Mouse (Mus musculus) midbrain, embryonic 12.5 days (tissue): Measurements from ENCODE around the gene Gcm1. TPM values are rescaled to one million over a fixed set of nuclear protein-coding genes. Genes with fewer than 3 reads are reported as not detected.
"Not testable (repeated sequence)": the region's sequence is repeated elsewhere in the genome, so short reads cannot be mapped to it uniquely, and the experiment has no call there.

Experiments
- ATAC-seq: fragments of 200-750 bp; cut with Nextera tagmentation; 2 replicates; pipeline ENCODE4 v1.8.0; 2017; ENCODE audit warnings: low read depth, moderate TSS enrichment, moderate library complexity; ENCODE audit not compliant: low FRiP score
- H3K27ac ChIP-seq: fragments of 300-500 bp; sonication (generic); replicated peaks from 2 replicates; pipeline ENCODE4 v1.5.1; 2016; ENCODE audit warnings: mild to moderate bottlenecking
- H3K27me3 ChIP-seq: fragments of 300-500 bp; sonication (generic); 2 replicates; pipeline ENCODE4 v1.6.1; 2016; ENCODE audit warnings: mild to moderate bottlenecking
- H3K36me3 ChIP-seq: fragments of 300-500 bp; sonication (generic); 2 replicates; pipeline ENCODE4 v1.6.1; 2016
- H3K4me1 ChIP-seq: fragments of 300-500 bp; sonication (generic); 2 replicates; pipeline ENCODE4 v1.6.1; 2016
- H3K4me2 ChIP-seq: fragments of 300-500 bp; sonication (generic); replicated peaks from 2 replicates; pipeline ENCODE4 v1.6.1; 2016; ENCODE audit warnings: mild to moderate bottlenecking, moderate library complexity
- H3K4me3 ChIP-seq: fragments of 300-500 bp; sonication (generic); 2 replicates; pipeline ENCODE4 v1.5.1; 2016; ENCODE audit warnings: mild to moderate bottlenecking
- H3K9ac ChIP-seq: fragments of 300-500 bp; sonication (generic); replicated peaks from 2 replicates; pipeline ENCODE4 v1.6.1; 2016; ENCODE audit warnings: mild to moderate bottlenecking, moderate library complexity
- H3K9me3 ChIP-seq: fragments of 300-500 bp; sonication (generic); 2 replicates; pipeline ENCODE4 v1.6.1; 2016; ENCODE audit warnings: mild to moderate bottlenecking
- WGBS: fragments of 180-500 bp; shearing (Covaris S2); methylation state at CpG from one replicate; pipeline ENCODE4 v1.1.7; 2016; 5-methylcytosine and 5-hydroxymethylcytosine counted together
- polyA plus RNA-seq: library from polyadenylated mRNA; unstranded; fragments of >200 nt; fragmentation: Nextera tagmentation; extraction: Ambion mirVana; gene quantifications from 2 replicates; pipeline ENCODE4 v1.2.1, GENCODE M21; 2016

Gene Gcm1
- polyA plus RNA-seq, 1 experiment from 2014 or later, result 0.14 TPM

DNA sequence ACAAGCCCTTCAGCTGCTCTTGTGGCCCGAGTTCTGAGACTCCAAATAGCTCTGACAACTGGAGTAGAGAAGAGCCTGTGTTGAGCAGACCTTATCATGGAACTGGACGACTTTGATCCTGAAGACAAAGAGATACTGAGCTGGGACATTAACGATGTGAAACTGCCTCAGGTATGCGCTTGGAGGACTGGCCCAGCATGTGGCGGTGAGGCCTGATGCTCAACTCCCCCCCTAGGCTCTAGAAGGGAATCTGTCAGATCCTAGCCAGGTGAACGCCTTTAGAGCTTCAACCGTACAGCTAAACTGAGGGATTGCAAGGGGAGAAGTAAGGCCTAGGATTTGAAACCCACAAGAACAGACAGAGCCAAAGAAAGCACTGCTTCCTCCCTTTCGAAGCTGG, 2.1 kb downstream of the Gcm1 start:
- no peak overlapping the region for H3K4me2 ChIP-seq
- WGBS, result 78% methylated on average over 8 of the region's 8 CpGs
- no peak for ATAC-seq
- H3K9ac ChIP-seq, result no peak overlapping the region
- no peak overlapping the region for H3K27ac ChIP-seq
- no peaks in the 10 kb centered on the region for H3K9me3 ChIP-seq
- H3K4me1 ChIP-seq, result no peaks in the 10 kb centered on the region
- no peaks in the 10 kb centered on the region for H3K27me3 ChIP-seq
- H3K36me3 ChIP-seq, result no peaks in the 10 kb centered on the region
- H3K4me3 ChIP-seq, result no peak overlapping the region

DNA sequence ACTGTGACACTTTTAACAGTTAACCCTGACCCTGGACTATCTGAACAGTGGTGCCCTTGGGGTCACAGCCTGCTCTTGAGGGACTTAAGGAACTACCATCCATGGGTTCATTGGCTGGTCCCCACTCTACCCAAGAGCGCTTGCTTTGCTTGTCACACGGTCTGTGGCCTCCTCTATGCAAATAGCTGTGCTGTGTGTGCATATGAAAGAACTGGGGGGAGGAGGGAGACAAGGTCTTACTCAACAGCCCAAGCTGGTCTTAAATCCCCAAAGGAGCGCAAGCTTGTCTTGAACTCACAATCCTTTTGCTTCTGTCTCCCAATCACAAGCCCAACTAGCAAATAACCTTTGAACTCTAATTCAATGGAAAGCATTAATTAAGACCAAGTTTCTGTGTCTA, 2.6 kb downstream of the Gcm1 start:
- Histone ChIP-seq H3K36me3 (no peaks in the 10 kb centered on the region), H3K4me1 (no peaks in the 10 kb centered on the region), H3K9ac (no peak overlapping the region), H3K4me2 (no peak overlapping the region), H3K4me3 (no peak overlapping the region), H3K9me3 (no peaks in the 10 kb centered on the region), H3K27me3 (no peaks in the 10 kb centered on the region), H3K27ac (no peak overlapping the region)
- WGBS, result 78% methylated on average over 3 of the region's 3 CpGs
- ATAC-seq, result no peak

DNA sequence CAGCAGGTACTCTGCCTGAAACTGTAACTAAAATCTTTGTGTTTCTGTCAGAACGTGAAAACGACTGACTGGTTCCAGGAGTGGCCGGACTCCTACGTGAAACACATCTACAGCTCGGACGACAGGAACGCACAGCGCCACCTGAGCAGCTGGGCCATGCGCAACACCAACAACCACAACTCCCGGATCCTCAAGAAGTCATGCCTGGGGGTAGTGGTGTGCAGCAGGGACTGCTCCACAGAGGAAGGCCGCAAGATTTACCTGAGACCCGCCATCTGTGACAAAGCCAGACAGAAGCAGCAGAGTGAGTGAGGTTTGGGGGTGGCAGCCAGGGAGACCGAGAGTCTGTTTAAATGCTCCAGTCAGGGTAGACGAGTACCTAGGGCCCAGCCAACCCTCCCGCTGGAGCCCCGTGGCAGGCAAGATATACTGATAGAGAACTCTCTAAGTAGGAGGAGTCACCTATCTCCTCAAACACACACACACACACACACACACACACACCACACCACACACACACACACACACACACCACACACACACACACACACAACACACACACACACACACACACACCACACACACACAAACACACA, 7.9 kb downstream of the Gcm1 start:
- Histone ChIP-seq H3K9me3 (no peaks in the 10 kb centered on the region), H3K4me3 (no peak overlapping the region), H3K9ac (no peak overlapping the region), H3K27ac (no peak overlapping the region), H3K4me2 (no peak overlapping the region), H3K27me3 (no peaks in the 10 kb centered on the region), H3K36me3 (no peaks in the 10 kb centered on the region), H3K4me1 (no peaks in the 10 kb centered on the region)
- 89% methylated on average over 16 of the region's 16 CpGs for WGBS
- ATAC-seq, result no peak

DNA sequence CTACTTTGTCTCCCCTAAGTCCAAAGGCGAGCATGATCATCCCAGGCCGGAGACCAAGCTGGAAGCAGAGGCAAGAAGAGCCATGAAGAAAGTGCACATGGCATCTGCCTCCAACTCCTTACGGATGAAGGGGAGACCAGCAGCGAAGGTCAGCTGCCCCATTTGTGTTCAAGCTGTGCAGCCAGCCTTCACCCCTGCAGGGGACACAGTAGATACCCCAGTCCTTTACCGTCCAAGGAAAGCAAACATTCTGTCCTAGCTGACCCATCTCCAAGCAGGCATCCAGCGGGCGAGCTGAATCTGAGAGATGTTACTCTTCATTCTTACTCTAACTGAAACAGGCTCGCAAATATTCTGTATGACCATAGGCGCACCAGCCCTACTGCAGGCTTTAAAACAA, 10.7 kb downstream of the Gcm1 start:
- no peak overlapping the region for H3K27ac ChIP-seq
- ATAC-seq, result no peak
- no peaks in the 10 kb centered on the region for H3K36me3 ChIP-seq
- H3K9me3 ChIP-seq, result no peaks in the 10 kb centered on the region
- no peak overlapping the region for H3K4me2 ChIP-seq
- no peak overlapping the region for H3K4me3 ChIP-seq
- 78% methylated on average over 9 of the region's 9 CpGs for WGBS
- H3K4me1 ChIP-seq, result no peaks in the 10 kb centered on the region
- no peak overlapping the region for H3K9ac ChIP-seq
- H3K27me3 ChIP-seq, result no peaks in the 10 kb centered on the region

DNA sequence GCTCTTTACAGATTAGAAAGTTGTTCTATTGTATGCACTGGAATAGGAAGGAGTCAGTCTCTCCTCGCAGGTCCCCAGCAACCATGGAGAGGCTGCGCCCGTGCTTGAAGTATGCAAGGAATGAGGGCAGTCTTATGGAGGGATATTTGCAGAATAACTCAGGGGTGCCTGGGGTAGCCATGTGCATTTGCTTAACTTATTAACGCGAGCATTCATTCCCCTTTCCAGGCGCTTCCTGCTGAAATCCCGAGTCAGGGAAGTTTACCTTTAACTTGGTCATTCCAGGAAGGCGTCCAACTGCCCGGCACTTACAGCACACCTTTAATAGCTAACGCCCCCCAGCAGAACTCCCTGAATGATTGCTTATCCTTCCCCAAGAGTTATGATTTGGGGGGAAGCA, 12.4 kb downstream of the Gcm1 start:
- H3K36me3 ChIP-seq, result no peaks in the 10 kb centered on the region
- no peaks in the 10 kb centered on the region for H3K9me3 ChIP-seq
- ATAC-seq, result no peak
- H3K9ac ChIP-seq, result no peak overlapping the region
- 72% methylated on average over 10 of the region's 10 CpGs for WGBS
- H3K27ac ChIP-seq, result no peak overlapping the region
- no peaks in the 10 kb centered on the region for H3K27me3 ChIP-seq
- no peaks in the 10 kb centered on the region for H3K4me1 ChIP-seq
- no peak overlapping the region for H3K4me3 ChIP-seq
- H3K4me2 ChIP-seq, result no peak overlapping the region

DNA sequence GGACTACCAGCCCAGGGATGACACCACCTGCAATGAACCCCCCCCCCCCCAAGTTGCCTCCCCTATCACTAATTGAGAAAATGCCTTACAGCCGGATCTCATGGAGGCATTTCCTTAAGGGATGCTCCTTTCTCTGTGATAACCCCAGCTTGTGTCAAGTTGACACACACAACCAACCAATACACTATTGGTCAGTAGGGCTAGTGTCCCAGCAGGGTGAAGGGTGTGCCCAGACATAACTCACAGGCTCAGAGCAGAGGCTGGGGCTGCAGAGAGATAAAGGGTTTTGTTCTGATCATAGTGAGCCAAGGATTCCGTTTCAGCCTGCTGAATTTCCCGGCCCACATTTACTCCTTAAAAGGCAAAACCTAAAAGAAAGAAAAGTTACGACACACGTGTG, 18.8 kb downstream of the Gcm1 start:
- ATAC-seq, result no peak
- WGBS, result 79% methylated on average over 5 of the region's 5 CpGs
- Histone ChIP-seq H3K4me3 (no peak overlapping the region), H3K4me1 (no peaks in the 10 kb centered on the region), H3K36me3 (no peaks in the 10 kb centered on the region), H3K4me2 (no peak overlapping the region), H3K9ac (no peak overlapping the region), H3K9me3 (no peaks in the 10 kb centered on the region), H3K27ac (no peak overlapping the region), H3K27me3 (no peaks in the 10 kb centered on the region)

DNA sequence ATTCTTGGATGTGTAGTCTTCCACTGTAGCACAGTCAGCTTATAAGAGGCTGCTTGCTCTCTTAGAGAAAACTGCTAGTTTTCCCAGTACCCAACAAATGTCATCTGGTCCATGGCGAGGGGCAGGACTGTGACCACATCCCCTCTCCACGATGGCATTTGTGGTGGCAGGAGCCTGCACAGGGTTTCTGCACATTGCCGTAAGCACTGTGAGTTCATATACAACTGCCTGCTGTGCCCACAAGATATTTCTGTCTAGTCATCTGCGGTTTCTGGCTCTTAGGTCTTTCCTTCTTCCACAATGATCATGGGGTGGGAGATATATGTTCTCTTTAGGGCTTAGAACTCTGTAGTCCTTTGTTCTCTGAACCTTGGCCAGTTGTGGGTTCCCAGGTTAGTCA, 19.9 kb downstream of the Gcm1 start:
- H3K4me3 ChIP-seq, result no peak overlapping the region

DNA sequence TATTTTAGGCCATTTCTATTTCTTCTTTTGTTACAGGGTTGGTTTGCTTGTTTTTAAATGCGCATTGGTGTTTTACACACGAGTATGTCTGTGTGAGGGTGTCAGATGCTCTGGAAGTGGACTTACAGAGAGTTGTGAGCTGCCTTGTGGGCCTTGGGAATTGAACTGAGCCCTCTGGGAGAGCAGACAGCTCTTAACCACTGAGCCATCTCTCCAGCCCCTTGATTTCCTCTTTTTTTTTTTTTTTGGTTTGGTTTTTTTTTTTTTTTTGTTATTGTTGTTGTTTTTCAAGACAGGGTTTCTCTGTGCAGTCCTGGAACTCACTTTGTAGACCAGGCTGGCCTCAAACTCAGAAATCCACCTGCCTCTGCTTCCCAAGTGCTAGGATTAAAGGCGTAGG, 21.6 kb downstream of the Gcm1 start:
- WGBS, result 80% methylated on average over 3 of the region's 3 CpGs
- H3K9ac ChIP-seq, H3K9me3 ChIP-seq, H3K4me2 ChIP-seq, H3K27me3 ChIP-seq, ATAC-seq, H3K36me3 ChIP-seq, H3K4me1 ChIP-seq, H3K4me3 ChIP-seq, H3K27ac ChIP-seq: not testable (repeated sequence)

More for the DNA sequence above, 19.9 kb downstream of the Gcm1 start:
- H3K36me3 ChIP-seq, result no peaks in the 10 kb centered on the region
- H3K27ac ChIP-seq, result no peak overlapping the region
- WGBS, result 91% methylated on average over 4 of the region's 4 CpGs
- no peaks in the 10 kb centered on the region for H3K4me1 ChIP-seq
- no peak overlapping the region for H3K9ac ChIP-seq
- H3K9me3 ChIP-seq, result no peaks in the 10 kb centered on the region
- H3K4me2 ChIP-seq, result no peak overlapping the region
- no peak for ATAC-seq
- H3K27me3 ChIP-seq, result no peaks in the 10 kb centered on the region

DNA sequence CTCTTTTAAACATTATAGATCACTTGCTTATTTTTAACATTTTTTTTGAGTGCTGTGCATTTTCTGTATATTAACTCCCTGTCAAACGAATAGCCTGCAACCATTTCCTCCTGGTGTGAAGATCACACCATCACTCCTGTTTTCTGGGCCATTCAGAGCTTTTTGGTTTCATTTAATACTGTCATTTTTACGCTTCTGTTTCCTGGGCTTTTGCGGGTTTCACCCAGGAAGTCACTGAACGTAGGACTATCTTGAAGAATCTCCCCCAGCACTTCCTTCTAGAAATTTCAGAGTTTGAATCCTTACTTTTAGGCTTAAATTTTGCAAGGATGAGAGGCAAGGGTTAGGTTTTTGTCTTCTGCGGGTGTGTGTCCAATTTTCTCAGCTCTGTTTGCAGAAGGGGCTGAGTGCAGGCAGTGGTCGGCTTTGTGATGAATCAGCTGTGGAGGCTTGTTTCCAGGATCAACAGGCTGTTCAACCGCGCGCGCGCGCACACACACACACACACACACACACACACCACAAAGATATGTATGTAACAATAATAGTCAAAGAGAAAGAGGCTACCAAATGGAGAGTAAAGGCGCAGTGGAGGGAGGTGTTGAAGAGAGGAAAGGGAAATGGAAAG, 22.1 kb downstream of the Gcm1 start:
- no peak for ATAC-seq
- H3K4me2 ChIP-seq, result no peak overlapping the region
- H3K9me3 ChIP-seq, result no peaks in the 10 kb centered on the region
- H3K9ac ChIP-seq, result no peak overlapping the region
- WGBS, result 93% methylated on average over 13 of the region's 13 CpGs
- no peaks in the 10 kb centered on the region for H3K36me3 ChIP-seq
- no peaks in the 10 kb centered on the region for H3K27me3 ChIP-seq
- no peak overlapping the region for H3K4me3 ChIP-seq
- no peak overlapping the region for H3K27ac ChIP-seq
- H3K4me1 ChIP-seq, result no peaks in the 10 kb centered on the region

DNA sequence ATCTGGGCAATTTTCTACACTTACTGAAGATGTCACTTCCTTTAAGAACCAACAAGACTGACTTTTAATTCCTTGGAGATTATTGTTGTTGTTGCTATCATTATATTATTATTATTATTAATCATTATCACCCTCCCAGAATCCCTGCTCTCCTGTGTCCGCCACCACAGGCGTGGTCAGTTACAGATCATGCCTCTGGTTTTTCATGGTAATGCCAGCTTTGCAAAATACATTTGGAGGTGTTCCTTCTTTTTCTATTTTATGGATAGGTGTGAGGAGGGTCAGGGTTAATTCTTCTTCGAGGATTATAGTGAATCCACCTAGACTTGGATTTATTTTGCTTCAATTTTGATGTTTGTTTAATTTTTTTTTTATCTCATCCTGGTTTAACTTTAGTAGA, 23.5 kb downstream of the Gcm1 start:
- H3K27me3 ChIP-seq, result no peaks in the 10 kb centered on the region
- no peaks in the 10 kb centered on the region for H3K9me3 ChIP-seq
- H3K4me2 ChIP-seq, result no peak overlapping the region
- H3K4me3 ChIP-seq, result no peak overlapping the region
- H3K36me3 ChIP-seq, result no peaks in the 10 kb centered on the region
- H3K27ac ChIP-seq, result no peak overlapping the region
- no peak overlapping the region for H3K9ac ChIP-seq
- 83% methylated on average over 3 of the region's 3 CpGs for WGBS
- ATAC-seq, result no peak
- no peaks in the 10 kb centered on the region for H3K4me1 ChIP-seq

DNA sequence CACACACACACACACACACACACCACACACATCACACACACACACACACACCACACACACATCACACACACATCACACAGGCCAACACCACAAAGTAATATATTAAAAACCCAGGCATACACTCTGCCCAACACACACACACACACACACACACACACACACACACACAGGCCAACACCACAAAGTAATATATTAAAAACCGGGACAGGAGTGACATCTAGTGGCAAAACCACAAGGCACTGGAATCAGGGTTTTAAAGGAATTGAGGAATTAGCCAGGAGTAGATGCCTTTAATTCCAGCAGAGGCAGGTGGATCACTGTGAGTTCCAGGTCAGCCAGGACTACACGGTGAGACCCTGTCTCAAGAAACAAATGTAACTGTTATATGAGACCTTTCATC, 26.5 kb downstream of the Gcm1 start:
- Histone ChIP-seq H3K27me3 (no peaks in the 10 kb centered on the region), H3K9me3 (no peaks in the 10 kb centered on the region), H3K27ac (no peak overlapping the region), H3K4me2 (no peak overlapping the region), H3K36me3 (peaks cover 13% of the 10 kb centered on the region), H3K9ac (no peak overlapping the region), H3K4me3 (no peak overlapping the region), H3K4me1 (no peaks in the 10 kb centered on the region)
- WGBS, result 35% methylated on average over 2 of the region's 2 CpGs
- ATAC-seq, result no peak

DNA sequence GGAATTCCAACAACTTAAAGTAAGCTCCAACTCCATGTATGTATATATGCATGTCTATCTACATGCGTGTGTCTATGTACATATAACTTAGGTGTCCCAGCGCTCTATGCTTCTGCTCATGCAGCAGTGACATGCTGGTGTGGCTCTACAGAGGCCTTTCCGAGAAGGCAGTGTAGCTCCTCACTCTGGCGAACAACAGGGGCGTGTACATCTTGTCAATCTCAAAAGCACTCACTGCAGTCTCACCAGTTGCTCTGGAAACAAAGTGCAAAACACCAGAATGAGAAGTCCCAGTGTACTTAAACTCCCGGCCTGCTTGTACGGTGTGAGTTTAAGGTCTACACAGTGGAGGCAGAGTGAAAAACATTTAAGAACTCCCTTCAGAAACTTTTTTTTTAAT, 30.1 kb downstream of the Gcm1 start:
- WGBS, result 60% methylated on average over 7 of the region's 7 CpGs
- Histone ChIP-seq H3K9ac (no peak overlapping the region), H3K4me2 (no peak overlapping the region), H3K27ac (no peak overlapping the region), H3K4me3 (no peak overlapping the region), H3K27me3 (no peaks in the 10 kb centered on the region), H3K9me3 (no peaks in the 10 kb centered on the region), H3K4me1 (no peaks in the 10 kb centered on the region), H3K36me3 (peaks cover 46% of the 10 kb centered on the region)
- no peak for ATAC-seq

DNA sequence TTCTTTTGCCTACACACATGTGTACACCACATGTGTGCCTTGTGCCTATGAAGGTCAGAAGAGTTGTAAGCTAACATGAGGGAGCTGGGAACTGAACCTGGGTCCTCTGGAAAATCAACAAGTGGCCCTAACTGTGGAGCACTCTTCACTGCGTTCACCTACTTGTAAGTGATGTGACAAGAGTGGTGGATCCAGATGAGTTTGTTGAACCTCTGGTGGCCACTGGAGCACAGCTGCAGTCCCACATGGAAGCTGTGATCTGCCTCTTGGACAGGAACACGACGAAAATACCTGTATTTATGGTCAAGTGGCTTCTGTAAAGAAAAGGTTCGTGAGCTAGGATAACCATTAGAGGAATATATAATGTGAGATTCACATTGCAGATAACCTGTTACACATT, 32.6 kb downstream of the Gcm1 start:
- peaks cover 48% of the 10 kb centered on the region for H3K36me3 ChIP-seq
- no peak overlapping the region for H3K4me3 ChIP-seq
- no peaks in the 10 kb centered on the region for H3K27me3 ChIP-seq
- 92% methylated on average over 4 of the region's 4 CpGs for WGBS
- H3K9ac ChIP-seq, result no peak overlapping the region
- no peaks in the 10 kb centered on the region for H3K9me3 ChIP-seq
- no peak for ATAC-seq
- no peaks in the 10 kb centered on the region for H3K4me1 ChIP-seq
- H3K4me2 ChIP-seq, result no peak overlapping the region
- H3K27ac ChIP-seq, result no peak overlapping the region
